Mouse (Mus musculus): ENCODE measurements around the gene Tcf20.

DNA sequence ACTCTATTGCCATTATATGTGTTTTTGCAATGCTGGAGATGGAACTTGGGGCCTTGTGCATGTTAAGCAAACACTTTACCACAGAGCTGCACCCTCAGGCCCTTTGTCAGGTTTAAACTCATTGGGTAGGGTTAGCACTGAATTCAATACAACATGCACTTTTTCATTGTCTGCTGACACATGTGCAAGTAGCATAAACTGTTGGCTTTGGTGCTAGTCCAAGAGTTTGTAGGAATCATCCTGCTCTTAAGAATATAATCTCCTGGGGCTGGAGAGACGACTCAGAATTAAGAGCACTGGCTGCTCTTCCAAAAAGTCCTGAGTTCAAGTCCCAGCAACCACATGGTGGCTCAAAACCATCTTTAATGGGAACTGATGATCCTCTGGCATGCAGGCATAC, 98.2 kb downstream of the Tcf20 start:
- TF ChIP-seq CTCF (IDR thresholded peaks at IDR 0.05; ENCODE audit: control insufficient read depth, insufficient read depth, insufficient read length) (no peak), MAX (IDR thresholded peaks at IDR 0.05) (no peak), CEBPB (IDR thresholded peaks at IDR 0.05; ENCODE audit: low read depth) (no peak)
